ENCODE assay signal across 26 mouse cellular contexts in the genomic region with DNA sequence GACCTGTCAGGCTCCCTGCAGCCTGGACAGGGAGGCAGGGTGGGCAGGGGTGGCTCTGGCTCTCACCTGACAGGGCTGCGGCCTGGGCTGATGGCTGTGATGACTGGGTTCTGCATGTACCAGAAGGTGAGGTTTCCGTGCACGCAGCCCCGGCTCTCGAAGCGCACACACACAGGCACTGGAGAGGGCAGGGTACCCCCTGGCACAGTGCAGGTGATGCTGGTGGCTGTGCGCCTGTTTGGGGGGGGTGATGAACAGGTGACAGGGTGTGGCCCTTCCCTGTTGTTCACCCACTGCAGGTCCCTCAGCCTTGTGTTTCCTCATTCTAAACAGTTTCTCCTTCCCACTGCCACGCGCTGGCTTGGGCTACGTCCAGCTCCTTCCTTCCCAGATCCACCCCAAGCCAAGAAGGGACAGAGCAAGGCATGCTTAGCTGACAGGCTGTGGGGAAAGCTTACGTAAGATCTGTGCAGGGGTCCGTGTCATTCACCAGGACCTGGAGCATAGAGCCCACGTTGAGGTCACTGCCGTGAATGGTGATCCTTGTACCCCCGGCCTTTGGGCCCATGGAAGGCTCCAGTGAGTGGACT. TPM values are rescaled to one million over a fixed set of nuclear protein-coding genes. Genes with fewer than 3 reads are reported as not detected.
DNase-seq lines count a peak whose midpoint lies in the region; ATAC-seq and TF ChIP-seq lines count a peak whose summit lies in the region.
"Had no signal": no experiment of that assay in that cellular context is flagged by ENCODE, and none has a peak within 500 bp of the region (broad histone marks: within the 10 kb centered on the region; RNA-seq: fewer than 3 reads in every experiment).

No protein-coding gene starts in this region.

- TF ChIP-seq CTCF in cerebellum, adult 2 months (IDR thresholded peaks at IDR 0.05; ENCODE audit: borderline replicate concordance, insufficient read depth, low read depth, low read length) = no peak

- no peaks in the 10 kb centered on the region for H3K27me3 ChIP-seq in heart, embryonic 11.5 days (ENCODE audit: control insufficient read depth, insufficient read depth, low read length)
- 0 out of 2 replicates have a peak, but pooled peaks cover 4% of the 10 kb centered on the region for H3K27me3 ChIP-seq in heart, embryonic 12.5 days (replicated peaks)
- no peaks in the 10 kb centered on the region for H3K27me3 ChIP-seq in cerebellum, adult 2 months (ENCODE audit: control insufficient read depth, insufficient read depth, low read length)
- H3K27me3 ChIP-seq in forebrain, embryonic 14.5 days (replicated peaks; ENCODE audit: control insufficient read depth, insufficient read depth, low read length) = no peaks in the 10 kb centered on the region
- H3K27me3 ChIP-seq: CH12.LX had no signal

- H3K36me3 ChIP-seq in heart, embryonic 11.5 days (ENCODE audit: control insufficient read depth, insufficient read depth, low read length) = no peaks in the 10 kb centered on the region; the same call in 1 of the 2 replicates
- H3K36me3 ChIP-seq in heart, embryonic 12.5 days = peaks cover 42% of the 10 kb centered on the region
- no peaks in the 10 kb centered on the region for H3K36me3 ChIP-seq in forebrain, embryonic 14.5 days (ENCODE audit: control insufficient read depth, insufficient read depth, low read length)
- H3K36me3 ChIP-seq: hindbrain, embryonic 12.5 days; midbrain, embryonic 12.5 days had no signal

- no peaks in the 10 kb centered on the region for H3K9me3 ChIP-seq in heart, embryonic 11.5 days (replicated peaks; ENCODE audit: control insufficient read depth, low read length)
- H3K9me3 ChIP-seq in heart, embryonic 12.5 days (replicated peaks) = no peaks in the 10 kb centered on the region
- H3K9me3 ChIP-seq in forebrain, embryonic 14.5 days (replicated peaks; ENCODE audit: control insufficient read depth, low read length) = no peaks in the 10 kb centered on the region
- H3K9me3 ChIP-seq: heart, embryonic 13.5 days; hindbrain, embryonic 12.5 days; limb, embryonic 12.5 days; midbrain, embryonic 12.5 days had no signal

- 0 out of 2 replicates have a peak overlapping the region, but pooled peaks have one; percentile 22 for H3K9ac ChIP-seq in heart, embryonic 11.5 days (ENCODE audit: low read depth, low read length)
- H3K9ac ChIP-seq in heart, embryonic 12.5 days = no peak overlapping the region
- no peak overlapping the region for H3K9ac ChIP-seq in forebrain, embryonic 14.5 days (ENCODE audit: low read length)
- H3K9ac ChIP-seq: forebrain, postnatal 0 days; heart, embryonic 13.5 days; hindbrain, embryonic 12.5 days; limb, embryonic 12.5 days; liver, postnatal 0 days; midbrain, embryonic 12.5 days had no signal

- H3K4me2 ChIP-seq in heart, embryonic 11.5 days = no peak overlapping the region
- no peak overlapping the region for H3K4me2 ChIP-seq in heart, embryonic 12.5 days
- H3K4me2 ChIP-seq in forebrain, embryonic 14.5 days (ENCODE audit: low read length) = no peak overlapping the region
- H3K4me2 ChIP-seq: heart, embryonic 13.5 days; hindbrain, embryonic 12.5 days; limb, embryonic 12.5 days; liver, embryonic 11.5 days; midbrain, embryonic 12.5 days had no signal

- DNase-seq in brain, adult 2 months (ENCODE audit: low read depth, low spot score) = peak; percentile 79
- peak; percentile 63 to 65 for DNase-seq in cerebellum, adult 2 months
- DNase-seq in cerebellum, postnatal 25 days = peak; percentile 61 to 71
- no peak for DNase-seq in ovary, adult 18-20 months (ENCODE audit: low spot score)
- DNase-seq in forebrain, embryonic 14.5 days (ENCODE audit: low spot score) = no peak
- no peak for DNase-seq in left cerebral cortex, adult 9 months (ENCODE audit: low spot score in 2 of 2)
- DNase-seq: B cell, adult 2 months; forebrain, postnatal 0 days; heart, postnatal 14 days; kidney, adult 8-10 months; kidney, postnatal 14 days; liver, postnatal 0 days; right cerebral cortex, postnatal 14 days; spleen, adult 18-20 months had no signal

- WGBS in heart, embryonic 11.5 days (ENCODE audit: insufficient replicate concordance) = 92% methylated on average over 15 of the region's 15 CpGs
- WGBS in heart, embryonic 12.5 days = 91% methylated on average over 15 of the region's 15 CpGs
- WGBS in cerebellum, adult 2 months = 37% methylated on average over 15 of the region's 15 CpGs
- 92% methylated on average over 15 of the region's 15 CpGs for WGBS in forebrain, embryonic 14.5 days

- no peak for TF ChIP-seq POLR2A in cerebellum, adult 2 months (IDR thresholded peaks at IDR 0.05; ENCODE audit: borderline replicate concordance, insufficient read depth, low read length)

- H3K27ac ChIP-seq in heart, embryonic 11.5 days (ENCODE audit: low read depth, low read length) = no peak overlapping the region
- H3K27ac ChIP-seq in heart, embryonic 12.5 days (ENCODE audit: poor library complexity, severe bottlenecking) = no peak overlapping the region
- peak overlapping the region; percentile 88 for H3K27ac ChIP-seq in cerebellum, adult 2 months (ENCODE audit: insufficient read depth, low read length)
- H3K27ac ChIP-seq in forebrain, embryonic 14.5 days (ENCODE audit: low read depth, low read length) = no peak overlapping the region
- H3K27ac ChIP-seq: heart, embryonic 13.5 days; hindbrain, embryonic 12.5 days; layer of hippocampus, adult 2 months; limb, embryonic 12.5 days; midbrain, embryonic 12.5 days had no signal

- ATAC-seq in heart, embryonic 11.5 days (replicated peaks; ENCODE audit: insufficient number of reproducible peaks, low FRiP score, low TSS enrichment) = no peak
- ATAC-seq in heart, embryonic 12.5 days (ENCODE audit: insufficient number of reproducible peaks, low FRiP score) = no peak
- ATAC-seq in forebrain, embryonic 14.5 days = no peak
- ATAC-seq: forebrain, postnatal 0 days; liver, postnatal 0 days; lung, postnatal 0 days had no signal

- peaks cover 18% of the 10 kb centered on the region for H3K4me1 ChIP-seq in heart, embryonic 11.5 days (ENCODE audit: control insufficient read depth, insufficient read depth, low read length)
- H3K4me1 ChIP-seq in heart, embryonic 12.5 days (replicated peaks) = peaks cover 30% of the 10 kb centered on the region
- H3K4me1 ChIP-seq in cerebellum, adult 2 months (ENCODE audit: control insufficient read depth, insufficient read depth, low read length) = peaks cover 61% of the 10 kb centered on the region
- peaks cover 9% of the 10 kb centered on the region for H3K4me1 ChIP-seq in forebrain, embryonic 14.5 days (ENCODE audit: control insufficient read depth, insufficient read depth, low read length)

- no peak overlapping the region for H3K4me3 ChIP-seq in heart, embryonic 11.5 days (ENCODE audit: low read depth, low read length)
- H3K4me3 ChIP-seq in heart, embryonic 12.5 days = no peak overlapping the region
- H3K4me3 ChIP-seq in cerebellum, adult 2 months (replicated peaks; ENCODE audit: insufficient read depth, low read depth, low read length) = peak overlapping the region; percentile 2
- no peak overlapping the region for H3K4me3 ChIP-seq in forebrain, embryonic 14.5 days (ENCODE audit: low read depth, low read length)
- H3K4me3 ChIP-seq: heart, embryonic 13.5 days; hindbrain, embryonic 12.5 days; layer of hippocampus, adult 2 months; limb, embryonic 12.5 days; midbrain, embryonic 12.5 days had no signal

RNA-seq across cellular contexts. Expression of gene H1foo, which starts 22.6 kb away (rescaled TPM):
- polyA plus RNA-seq in heart, embryonic 11.5 days (2014; fragmentation: Nextera tagmentation; extraction: Ambion mirVana) = not detected in 2 replicates
- not detected in 2 replicates for polyA plus RNA-seq in heart, embryonic 12.5 days (2016; fragmentation: Nextera tagmentation; extraction: Ambion mirVana)
- polyA plus RNA-seq in cerebellum, adult 2 months (2012; rRNA removed) = not detected in 2 replicates
- polyA plus RNA-seq in forebrain, embryonic 14.5 days (2014; fragmentation: Nextera tagmentation; extraction: Ambion mirVana) = not detected in 2 replicates
- polyA plus RNA-seq: forebrain, postnatal 0 days; heart, embryonic 13.5 days; hindbrain, embryonic 12.5 days; intestine, embryonic 14.5 days; limb, embryonic 12.5 days; liver, embryonic 11.5 days; liver, postnatal 0 days; lung, postnatal 0 days; midbrain, embryonic 12.5 days; testis, adult 2 months had no signal

RNA-seq across cellular contexts. Expression of gene Plxnd1, which starts 27.4 kb away (rescaled TPM):
- 56.1 and 60.0 TPM in 2 replicates for polyA plus RNA-seq in heart, embryonic 11.5 days (2014; fragmentation: Nextera tagmentation; extraction: Ambion mirVana)
- 60.8 and 80.5 TPM in 2 replicates for polyA plus RNA-seq in heart, embryonic 12.5 days (2016; fragmentation: Nextera tagmentation; extraction: Ambion mirVana)
- polyA plus RNA-seq in cerebellum, adult 2 months (2012; rRNA removed) = 24.2 and 29.4 TPM in 2 replicates
- polyA plus RNA-seq in forebrain, embryonic 14.5 days (2014; fragmentation: Nextera tagmentation; extraction: Ambion mirVana) = 15.3 and 19.6 TPM in 2 replicates

RNA-seq across cellular contexts. Expression of gene Rho, which starts 35.8 kb away (rescaled TPM):
- 0.04 and 0.16 TPM in 2 replicates for polyA plus RNA-seq in heart, embryonic 11.5 days (2014; fragmentation: Nextera tagmentation; extraction: Ambion mirVana)
- polyA plus RNA-seq in heart, embryonic 12.5 days (2016; fragmentation: Nextera tagmentation; extraction: Ambion mirVana) = 0.13 TPM in 1 of 2 replicates, not detected in the other
- polyA plus RNA-seq in cerebellum, adult 2 months (2012; rRNA removed) = 0.79 and 0.89 TPM in 2 replicates
- 0.19 and 0.30 TPM in 2 replicates for polyA plus RNA-seq in forebrain, embryonic 14.5 days (2014; fragmentation: Nextera tagmentation; extraction: Ambion mirVana)
- polyA plus RNA-seq: forebrain, postnatal 0 days; heart, embryonic 13.5 days; intestine, embryonic 14.5 days; liver, embryonic 11.5 days; liver, postnatal 0 days; midbrain, embryonic 12.5 days had no signal

Comparison
In these comparisons a context has a peak if more than half of its experiments do, and no peak if none do; other contexts are left out.
1. DNase-seq: peak in brain, adult 2 months (single experiment), cerebellum, adult 2 months (2 of 2) and cerebellum, postnatal 25 days (2 of 2); none in ovary, adult 18-20 months (single experiment), forebrain, embryonic 14.5 days (single experiment) and left cerebral cortex, adult 9 months (0 of 2).